Mouse (Mus musculus) heart, embryonic 10.5 days (tissue): Measurements from ENCODE around the gene Gm5089. TPM values are rescaled to one million over a fixed set of nuclear protein-coding genes. Genes with fewer than 3 reads are reported as not detected.

Source experiments
- DNase-seq: peaks from one replicate; pipeline ENCODE4 v3.0.0-alpha.2; 2017; ENCODE audit warnings: low spot score
- H3K27ac ChIP-seq: fragments of 300-500 bp; sonication (generic); 2 replicates; pipeline ENCODE4 v1.5.1; 2016; ENCODE audit warnings: mild to moderate bottlenecking
- H3K27me3 ChIP-seq: fragments of 300-500 bp; sonication (generic); 2 replicates; pipeline ENCODE4 v1.6.1; 2016; ENCODE audit warnings: mild to moderate bottlenecking; ENCODE audit not compliant: poor library complexity, insufficient read depth, severe bottlenecking
- H3K36me3 ChIP-seq: fragments of 300-500 bp; sonication (generic); 2 replicates; pipeline ENCODE4 v1.6.1; 2016; ENCODE audit warnings: mild to moderate bottlenecking, moderate library complexity
- H3K4me1 ChIP-seq: fragments of 300-500 bp; sonication (generic); 2 replicates; pipeline ENCODE4 v1.6.1; 2016; ENCODE audit warnings: mild to moderate bottlenecking
- H3K4me3 ChIP-seq: fragments of 300-500 bp; sonication (generic); 2 replicates; pipeline ENCODE4 v1.5.1; 2016; ENCODE audit warnings: mild to moderate bottlenecking, moderate library complexity
- H3K9me3 ChIP-seq: fragments of 300-500 bp; sonication (generic); 2 replicates; pipeline ENCODE4 v1.6.1; 2016; ENCODE audit warnings: mild to moderate bottlenecking, moderate library complexity
- WGBS: fragments of 180-500 bp; shearing (Covaris S2); methylation state at CpG from one replicate; pipeline ENCODE4 v1.1.7; 2016; 5-methylcytosine and 5-hydroxymethylcytosine counted together
- polyA plus RNA-seq: library from polyadenylated mRNA; unstranded; fragments of >200 nt; fragmentation: Nextera tagmentation; extraction: Ambion mirVana; gene quantifications from 2 replicates; pipeline ENCODE4 v1.2.1, GENCODE M21; 2016

Gene Gm5089
- polyA plus RNA-seq, 1 experiment from 2014 or later, result not detected

DNA sequence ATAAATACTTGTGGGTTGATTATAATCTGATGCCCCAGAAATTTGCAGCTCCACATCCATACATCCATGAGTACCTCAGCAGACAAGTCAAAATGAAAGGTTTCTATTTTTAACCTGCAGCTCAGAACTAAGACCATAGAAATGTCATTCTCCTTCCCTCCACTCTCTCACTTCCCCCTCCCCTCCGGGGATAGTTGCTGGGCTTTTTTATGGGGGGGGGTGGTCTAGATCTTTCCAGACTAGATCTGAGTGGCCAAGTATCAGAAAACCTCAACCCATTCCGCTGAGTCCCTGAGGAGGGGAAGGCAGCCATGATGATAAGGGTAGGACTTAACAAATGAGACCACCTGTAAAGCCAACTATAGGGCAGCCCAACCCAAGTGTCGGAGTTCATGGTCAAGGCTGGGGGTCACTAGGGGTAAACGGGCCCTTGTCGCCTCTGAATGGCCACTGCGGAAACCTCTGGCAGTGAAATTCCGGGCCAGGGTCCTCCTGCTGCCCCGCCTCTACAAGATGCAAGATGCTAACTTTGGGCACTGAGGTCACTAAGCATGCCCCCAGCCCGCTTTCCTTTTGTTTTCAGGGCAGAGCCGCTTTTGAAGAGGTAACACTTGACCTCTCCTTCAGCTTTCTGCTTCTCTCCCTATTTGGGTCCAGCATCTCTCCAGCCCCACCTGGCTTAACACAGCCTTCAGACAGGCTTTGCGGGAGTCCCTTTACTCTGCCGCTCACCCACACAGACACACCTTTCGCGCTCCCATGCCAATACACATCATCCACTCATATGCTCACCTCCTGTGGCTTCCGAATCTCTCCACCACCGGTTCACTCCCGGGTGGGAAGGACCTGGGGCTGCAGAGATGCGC lies 32.9 kb upstream of the Gm5089 start:
- peaks cover 3% of the 10 kb centered on the region for H3K4me1 ChIP-seq
- no peak overlapping the region for H3K27ac ChIP-seq
- no peak for DNase-seq
- H3K9me3 ChIP-seq, result no peaks in the 10 kb centered on the region
- H3K4me3 ChIP-seq, result no peak overlapping the region
- H3K27me3 ChIP-seq, result peaks cover 98% of the 10 kb centered on the region
- 1% methylated on average over 18 of the region's 18 CpGs for WGBS
- no peaks in the 10 kb centered on the region for H3K36me3 ChIP-seq

GRCm38 (mm10) chr14:122483024-122483385 lies 32.1 kb upstream of the Gm5089 start:
- Histone ChIP-seq H3K9me3 (no peaks in the 10 kb centered on the region), H3K4me1 (peaks cover 7% of the 10 kb centered on the region), H3K27ac (no peak overlapping the region), H3K36me3 (no peaks in the 10 kb centered on the region), H3K4me3 (no peak overlapping the region), H3K27me3 (peaks cover 98% of the 10 kb centered on the region)
- WGBS, result 1% methylated on average over 5 of the region's 5 CpGs
- DNase-seq, result no peak

- Histone ChIP-seq H3K4me1 (peaks cover 7% of the 10 kb centered on the region), H3K27me3 (peaks cover 97% of the 10 kb centered on the region), H3K36me3 (no peaks in the 10 kb centered on the region), H3K27ac (no peak overlapping the region), H3K9me3 (no peaks in the 10 kb centered on the region), H3K4me3 (no peak overlapping the region)
- no peak for DNase-seq
- WGBS, result under 1% methylated on average over 37 of the region's 38 CpGs
These were observed 31.4 kb upstream of the Gm5089 start for GRCm38 (mm10) chr14:122482081-122483023.

DNA sequence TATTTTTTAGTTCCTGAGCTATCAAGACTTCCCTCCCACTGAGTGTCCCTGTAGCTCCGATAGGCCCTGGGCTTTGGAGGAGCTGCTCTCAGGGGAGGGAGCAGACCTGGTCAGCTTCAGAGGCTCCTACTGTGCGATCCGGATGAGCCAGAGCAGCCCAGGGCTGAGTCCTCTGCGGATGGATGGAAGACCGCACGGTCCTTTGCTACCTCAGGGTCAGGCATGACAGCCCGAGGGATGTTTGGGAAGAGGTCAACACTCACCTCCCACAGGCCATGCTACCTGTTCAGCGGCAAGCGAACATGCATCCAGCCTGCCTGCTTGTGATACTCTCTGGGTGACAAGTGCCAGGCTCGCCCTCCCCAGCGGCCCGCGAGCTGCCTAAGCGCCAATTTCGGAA lies 30.3 kb upstream of the Gm5089 start:
- Histone ChIP-seq H3K27me3 (peaks cover 97% of the 10 kb centered on the region), H3K9me3 (no peaks in the 10 kb centered on the region), H3K36me3 (no peaks in the 10 kb centered on the region), H3K4me1 (peaks cover 7% of the 10 kb centered on the region), H3K27ac (no peak overlapping the region), H3K4me3 (no peak overlapping the region)
- 3% methylated on average over 15 of the region's 15 CpGs for WGBS
- no peak for DNase-seq

- no peak for DNase-seq
- Histone ChIP-seq H3K36me3 (no peaks in the 10 kb centered on the region), H3K27ac (no peak overlapping the region), H3K27me3 (peaks cover 97% of the 10 kb centered on the region), H3K9me3 (no peaks in the 10 kb centered on the region), H3K4me3 (no peak overlapping the region), H3K4me1 (peaks cover 15% of the 10 kb centered on the region)
- WGBS, result 3% methylated on average over 2 of the region's 2 CpGs
These were observed 29.4 kb upstream of the Gm5089 start for GRCm38 (mm10) chr14:122480355-122480754.

- Histone ChIP-seq H3K4me3 (no peak overlapping the region), H3K27ac (no peak overlapping the region), H3K36me3 (no peaks in the 10 kb centered on the region), H3K9me3 (no peaks in the 10 kb centered on the region), H3K4me1 (peaks cover 22% of the 10 kb centered on the region), H3K27me3 (peaks cover 97% of the 10 kb centered on the region)
- DNase-seq, result no peak
- WGBS, result 25% methylated on average over 17 of the region's 17 CpGs
These were observed 28.7 kb upstream of the Gm5089 start for GRCm38 (mm10) chr14:122479461-122480109.

DNA sequence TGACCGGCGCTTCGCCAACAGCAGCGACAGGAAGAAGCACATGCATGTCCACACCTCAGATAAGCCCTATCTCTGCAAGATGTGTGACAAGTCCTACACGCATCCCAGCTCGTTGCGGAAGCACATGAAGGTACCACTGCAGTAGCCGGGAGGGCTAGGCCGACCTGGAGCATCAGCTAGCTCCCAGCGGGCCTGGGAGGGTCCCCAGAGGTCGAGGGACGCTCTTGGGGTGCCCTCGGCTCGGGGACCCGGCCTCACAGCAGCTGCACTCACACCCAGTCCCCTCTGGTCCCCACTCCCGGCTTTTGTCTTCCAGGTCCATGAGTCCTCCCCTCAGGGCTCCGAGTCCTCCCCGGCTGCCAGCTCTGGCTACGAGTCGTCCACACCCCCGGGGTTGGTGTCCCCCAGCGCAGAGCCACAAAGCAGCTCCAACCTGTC lies 27.7 kb upstream of the Gm5089 start:
- no peaks in the 10 kb centered on the region for H3K36me3 ChIP-seq
- H3K4me1 ChIP-seq, result peaks cover 32% of the 10 kb centered on the region
- no peaks in the 10 kb centered on the region for H3K9me3 ChIP-seq
- H3K27me3 ChIP-seq, result peaks cover 97% of the 10 kb centered on the region
- no peak overlapping the region for H3K27ac ChIP-seq
- H3K4me3 ChIP-seq, result peak overlapping the region; percentile 42
- peak; percentile 78 for DNase-seq
- under 1% methylated on average over 22 of the region's 22 CpGs for WGBS

- Histone ChIP-seq H3K9me3 (no peaks in the 10 kb centered on the region), H3K36me3 (no peaks in the 10 kb centered on the region), H3K4me1 (peaks cover 38% of the 10 kb centered on the region), H3K27me3 (peaks cover 97% of the 10 kb centered on the region), H3K27ac (no peak overlapping the region), H3K4me3 (no peak overlapping the region)
- WGBS, result 1% methylated on average over 9 of the region's 9 CpGs
- no peak for DNase-seq
These were observed 27.2 kb upstream of the Gm5089 start for GRCm38 (mm10) chr14:122477971-122478573.

GRCm38 (mm10) chr14:122477261-122477671 lies 26.4 kb upstream of the Gm5089 start:
- Histone ChIP-seq H3K27me3 (peaks cover 97% of the 10 kb centered on the region), H3K9me3 (no peaks in the 10 kb centered on the region), H3K36me3 (no peaks in the 10 kb centered on the region), H3K4me1 (peaks cover 38% of the 10 kb centered on the region), H3K4me3 (no peak overlapping the region), H3K27ac (no peak overlapping the region)
- under 1% methylated on average over 20 of the region's 20 CpGs for WGBS
- DNase-seq, result no peak

DNA sequence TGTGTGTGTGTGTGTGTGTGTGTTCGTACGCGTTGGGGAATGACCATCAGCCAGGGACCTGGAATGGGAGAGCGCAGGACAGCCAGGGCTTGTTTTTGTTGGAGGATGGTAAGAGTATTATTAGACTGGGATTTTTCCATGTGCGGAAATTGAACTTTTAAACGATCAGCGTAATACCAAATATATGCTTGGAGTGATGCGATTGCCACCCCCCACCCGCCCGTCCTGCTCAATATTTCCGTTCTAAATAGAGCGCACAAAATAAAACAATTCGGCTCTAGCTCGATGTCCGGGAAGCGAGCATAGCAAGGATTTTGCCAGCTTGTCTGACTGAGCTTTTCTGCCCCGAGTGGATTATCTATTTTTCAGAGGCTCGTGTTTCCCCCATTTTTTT lies 25.9 kb upstream of the Gm5089 start:
- H3K4me1 ChIP-seq, result peaks cover 38% of the 10 kb centered on the region
- H3K36me3 ChIP-seq, result no peaks in the 10 kb centered on the region
- H3K27me3 ChIP-seq, result peaks cover 96% of the 10 kb centered on the region
- DNase-seq, result no peak
- no peak overlapping the region for H3K4me3 ChIP-seq
- no peaks in the 10 kb centered on the region for H3K9me3 ChIP-seq
- no peak overlapping the region for H3K27ac ChIP-seq
- under 1% methylated on average over 18 of the region's 18 CpGs for WGBS

- peak; percentile 79 for DNase-seq
- peak overlapping the region; percentile 64 for H3K4me3 ChIP-seq
- H3K9me3 ChIP-seq, result no peaks in the 10 kb centered on the region
- H3K27ac ChIP-seq, result no peak overlapping the region
- H3K27me3 ChIP-seq, result peaks cover 96% of the 10 kb centered on the region
- WGBS, result under 1% methylated on average over 62 of the region's 62 CpGs
- no peaks in the 10 kb centered on the region for H3K36me3 ChIP-seq
- H3K4me1 ChIP-seq, result peaks cover 38% of the 10 kb centered on the region
These were observed 25.3 kb upstream of the Gm5089 start for GRCm38 (mm10) chr14:122476041-122476821.
